Mouse (Mus musculus): ENCODE data around the gene Kif26b. TPM values are rescaled to one million over a fixed set of nuclear protein-coding genes. Genes with fewer than 3 reads are reported as not detected.

Kif26b gene
- total RNA-seq, 2 experiments from 2014 or later, result 21.2 to 22.7 TPM

DNA sequence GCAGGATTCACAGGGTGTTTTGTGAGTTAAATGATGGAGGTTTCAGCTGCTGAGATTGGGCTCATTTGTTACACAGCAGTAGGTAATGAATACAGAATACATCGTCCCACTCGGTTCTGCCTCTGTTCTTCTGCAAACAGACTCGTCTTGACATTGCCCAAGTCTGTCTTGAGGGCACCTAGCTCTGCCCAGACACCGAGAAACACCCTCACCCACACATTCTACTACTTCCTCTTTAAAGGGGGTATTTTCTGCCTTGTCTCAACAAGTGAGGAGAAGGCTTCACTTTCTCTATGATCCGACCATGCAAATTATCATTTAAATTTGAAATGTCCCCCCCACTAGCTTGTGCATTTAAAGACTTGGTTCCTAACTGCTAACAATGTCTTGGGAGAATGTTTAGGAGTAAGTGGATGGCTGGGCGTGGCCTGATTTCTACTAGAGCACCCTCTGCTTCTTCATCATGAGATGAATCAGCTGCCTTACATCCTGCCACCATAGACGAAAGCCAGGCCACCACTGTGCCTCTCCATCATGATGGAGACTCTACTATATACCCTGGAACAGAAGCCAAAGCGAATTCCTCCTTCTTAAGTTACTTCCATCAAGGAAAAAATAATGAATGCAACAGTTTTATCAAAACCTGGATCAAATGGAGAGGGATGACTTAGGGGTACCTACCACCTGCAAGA lies 395.7 kb downstream of the Kif26b start:
- no peak for DNase-seq

DNA sequence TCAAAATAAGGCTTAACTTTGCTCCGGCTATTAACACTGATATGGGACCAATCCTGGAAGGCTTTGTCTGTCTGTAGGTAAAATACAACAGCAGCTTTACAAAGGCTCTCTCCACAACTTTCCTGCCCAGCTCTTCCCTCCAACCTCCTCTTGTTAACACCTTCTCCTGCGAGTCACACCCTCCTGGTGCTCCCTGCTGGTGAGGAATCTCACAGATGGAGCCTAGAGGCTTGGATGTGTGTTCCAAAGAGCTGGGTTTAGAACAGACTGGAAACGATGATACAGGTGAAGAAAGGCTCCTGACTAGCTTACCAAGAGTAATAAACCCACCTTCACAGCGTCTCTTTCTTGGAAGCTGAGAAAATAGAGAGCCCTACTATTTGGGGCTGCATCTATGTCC lies 400.6 kb downstream of the Kif26b start:
- DNase-seq, result no peak

DNA sequence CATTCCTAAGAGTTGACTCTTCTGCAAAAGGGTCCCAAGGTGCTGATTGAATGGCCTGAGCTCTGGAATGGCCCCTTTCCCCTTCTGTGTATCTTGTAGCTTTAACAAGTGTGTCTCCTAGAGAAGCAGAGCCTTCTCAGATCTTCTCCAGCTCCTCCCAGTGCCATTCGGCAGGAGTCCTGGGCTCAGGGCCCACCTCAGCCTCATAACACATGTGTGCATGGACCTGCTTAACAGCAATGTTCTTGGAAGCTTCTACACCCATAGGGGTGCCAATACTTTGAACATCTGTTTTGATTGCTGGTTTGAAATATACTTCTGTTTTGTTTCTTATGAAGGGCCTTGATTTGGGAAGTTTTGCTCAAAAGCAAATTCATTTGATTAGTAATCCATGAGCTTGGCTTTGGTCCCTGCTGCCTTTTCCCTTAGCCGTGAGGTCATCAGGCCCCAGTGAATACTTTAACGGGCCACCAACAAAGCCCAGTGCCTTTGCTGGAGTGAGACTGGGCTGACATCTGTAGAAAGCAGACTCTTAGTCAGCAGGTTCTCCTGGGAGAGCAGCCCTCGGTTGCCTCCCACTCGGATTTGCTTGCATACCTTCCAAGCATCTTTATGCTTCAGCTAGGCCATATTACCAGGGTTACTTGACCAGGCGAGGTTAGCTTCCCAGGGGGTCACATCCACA lies 405.2 kb downstream of the Kif26b start:
- no peak for DNase-seq

DNA sequence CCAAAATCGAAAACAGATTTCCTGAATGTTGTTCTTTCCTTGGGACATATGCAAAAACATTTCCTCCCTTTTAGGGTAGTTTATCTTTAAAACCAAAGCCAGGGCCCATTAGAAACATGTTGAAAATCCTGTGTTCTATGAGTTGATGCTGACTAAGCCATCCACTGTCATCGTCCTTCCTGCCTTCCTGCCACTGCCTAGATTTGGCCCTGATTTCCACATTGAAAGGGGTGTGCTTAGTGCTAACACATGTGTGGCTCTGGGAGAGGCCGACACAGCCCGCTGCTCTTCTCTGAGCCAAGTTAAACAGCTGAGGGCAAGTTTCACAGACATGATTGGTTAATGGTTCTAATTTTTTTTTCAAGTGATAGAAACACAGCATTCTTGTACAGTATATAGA lies 407.5 kb downstream of the Kif26b start:
- no peak for DNase-seq

DNA sequence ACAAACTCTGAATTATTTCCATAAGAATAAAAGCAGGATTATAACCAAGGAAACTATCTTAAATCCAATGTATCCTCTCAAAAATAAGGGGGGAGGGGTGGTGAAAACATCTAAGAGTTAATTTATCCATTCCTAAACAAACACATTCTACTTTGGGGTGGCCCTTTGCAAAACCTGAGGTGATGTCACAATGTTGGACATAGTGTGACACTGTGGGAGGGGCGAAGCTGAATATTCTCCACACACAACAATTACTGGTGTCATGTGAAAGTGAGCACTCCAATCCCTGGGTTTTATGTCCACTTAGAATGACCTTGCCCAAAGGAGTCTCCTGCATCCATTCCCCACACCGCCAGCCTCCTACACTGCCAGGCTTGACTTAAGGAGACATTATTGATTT lies 408.1 kb downstream of the Kif26b start:
- DNase-seq, result no peak

DNA sequence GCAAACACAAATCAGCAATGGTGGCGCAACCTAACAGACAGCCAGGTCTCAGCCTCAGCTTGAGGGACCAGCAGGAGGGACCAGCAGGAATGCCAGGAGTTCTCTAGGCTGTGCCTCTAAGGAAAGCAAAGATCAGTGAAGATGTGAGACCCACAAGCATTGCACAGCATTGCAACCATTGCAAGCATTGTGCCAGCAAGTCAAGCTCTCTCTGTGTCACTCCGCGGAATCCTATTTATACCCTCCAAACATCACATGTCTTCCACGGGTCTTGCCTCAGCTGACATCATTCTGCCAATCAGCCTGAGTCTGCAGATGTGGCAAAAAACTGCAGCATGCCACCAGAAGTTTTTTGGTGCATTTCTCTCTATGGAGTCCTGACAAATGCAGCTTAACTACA lies 411.4 kb downstream of the Kif26b start:
- DNase-seq, result no peak

DNA sequence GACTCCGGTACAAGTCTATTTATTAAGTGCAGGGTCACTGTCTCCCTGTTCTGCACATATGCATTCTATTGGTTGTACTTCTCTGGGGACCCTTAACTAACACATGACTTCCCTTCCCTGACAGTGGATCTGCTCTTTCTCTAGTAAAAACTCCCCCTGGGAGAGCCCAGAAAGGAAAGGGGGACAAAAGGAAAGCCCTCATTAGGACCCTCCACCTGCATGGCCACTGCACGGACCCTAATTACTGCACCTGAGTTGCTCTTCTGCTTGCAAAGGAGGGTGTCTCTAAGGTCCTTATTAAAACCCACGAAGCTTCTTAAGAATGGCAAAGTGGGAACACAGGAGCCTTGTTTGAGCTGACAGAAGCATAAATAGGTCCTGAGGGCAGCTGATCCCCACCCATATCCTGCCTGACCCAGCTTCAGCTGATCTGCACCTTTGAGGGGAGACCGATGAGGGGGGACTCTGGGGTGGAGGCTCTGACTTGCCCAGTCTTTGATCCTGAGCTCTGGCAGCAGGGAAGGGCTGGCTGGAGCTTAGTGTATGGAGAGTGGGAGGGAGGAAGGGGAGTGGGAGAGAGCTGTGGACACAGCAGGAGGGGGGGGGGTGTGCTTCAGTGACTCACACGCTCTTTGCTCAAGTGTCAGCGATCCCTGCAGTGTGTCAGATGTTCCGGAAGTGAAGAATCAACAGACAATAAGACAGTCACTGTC lies 413.5 kb downstream of the Kif26b start:
- no peak for DNase-seq

DNA sequence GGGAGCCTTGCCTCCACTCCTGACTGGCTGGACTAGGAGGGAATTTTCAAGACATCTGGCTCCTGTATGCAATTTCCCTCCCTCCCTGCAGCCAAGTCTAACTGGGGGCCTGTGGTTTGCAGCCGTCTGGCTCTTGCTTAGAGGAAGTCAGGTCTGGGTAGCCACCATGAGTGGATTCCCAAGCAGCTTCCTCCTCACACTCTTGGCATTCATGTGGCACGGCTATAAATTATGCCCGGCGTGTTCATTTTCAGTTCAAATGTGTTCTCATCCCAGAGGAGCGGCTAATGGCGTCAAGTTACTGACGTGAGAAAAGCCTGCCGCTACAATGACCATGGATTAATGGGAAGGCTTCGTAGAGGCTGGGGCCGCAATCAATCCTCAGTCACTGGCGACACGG lies 424.0 kb downstream of the Kif26b start:
- no peak for DNase-seq

DNA sequence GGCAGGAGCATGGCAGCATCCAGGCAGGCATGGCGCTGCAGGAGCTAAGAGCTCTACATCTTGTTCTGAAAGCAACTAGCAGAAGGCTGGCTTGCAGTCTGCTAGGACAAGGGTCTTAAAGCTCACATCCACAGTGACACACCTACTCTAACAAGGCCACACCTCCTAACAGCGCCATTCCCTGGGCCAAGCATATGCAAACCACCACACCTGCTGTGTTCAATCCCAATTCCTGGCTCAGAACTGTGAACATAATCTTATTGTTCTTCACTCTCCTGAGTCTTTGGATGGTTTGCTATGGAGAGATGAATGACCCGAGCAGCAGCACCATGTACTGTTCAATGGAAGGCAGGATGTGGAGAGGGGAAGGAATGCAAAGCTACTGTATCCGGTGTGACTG lies 429.7 kb downstream of the Kif26b start:
- no peak for DNase-seq

DNA sequence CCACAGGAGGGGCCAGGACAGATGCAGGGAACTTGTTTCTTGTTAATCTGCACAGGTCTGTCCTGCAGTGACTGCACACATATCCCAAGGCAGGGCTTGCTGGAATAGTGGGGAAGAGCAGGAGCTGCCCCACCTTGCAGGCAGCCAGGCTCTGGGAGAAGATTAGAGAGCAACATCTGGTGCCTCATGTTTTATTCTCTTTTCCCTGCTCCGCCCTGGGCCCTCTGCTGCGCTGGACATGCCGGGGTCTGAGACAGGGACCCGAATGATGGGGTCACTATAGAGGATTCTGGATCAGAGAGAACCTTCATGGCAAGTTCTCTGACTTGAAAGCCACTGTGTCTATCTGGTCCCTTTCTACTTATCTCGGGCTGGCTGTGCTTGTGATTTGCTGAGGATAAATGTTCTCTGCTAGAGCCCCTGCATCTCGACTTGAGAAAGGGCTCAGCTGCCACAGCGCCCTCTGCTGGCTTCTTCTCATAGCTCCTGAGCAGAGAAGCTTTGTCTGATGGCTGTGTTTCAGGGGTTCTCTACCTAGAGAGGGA lies 431.2 kb downstream of the Kif26b start:
- DNase-seq, result peak; percentile 83

DNA sequence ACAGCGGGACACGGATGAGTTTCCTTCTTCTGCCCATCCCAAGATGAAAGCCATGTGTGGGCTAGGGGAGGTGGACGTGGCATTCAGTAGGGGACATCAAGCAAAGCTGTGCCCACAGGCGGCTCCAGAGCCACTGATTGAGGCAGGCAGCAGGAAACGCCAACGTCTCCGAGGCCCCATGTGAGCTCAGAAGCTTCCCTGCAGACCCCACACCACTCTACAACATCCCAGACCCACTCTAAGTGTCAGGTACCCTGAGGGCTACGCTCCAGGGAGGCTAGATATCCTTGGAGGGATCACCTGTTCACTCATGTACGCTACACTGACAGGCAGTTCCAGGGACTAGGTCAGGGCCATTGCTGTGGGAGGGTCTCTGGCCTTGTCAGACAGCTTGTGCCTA lies 432.7 kb downstream of the Kif26b start:
- no peak for DNase-seq

DNA sequence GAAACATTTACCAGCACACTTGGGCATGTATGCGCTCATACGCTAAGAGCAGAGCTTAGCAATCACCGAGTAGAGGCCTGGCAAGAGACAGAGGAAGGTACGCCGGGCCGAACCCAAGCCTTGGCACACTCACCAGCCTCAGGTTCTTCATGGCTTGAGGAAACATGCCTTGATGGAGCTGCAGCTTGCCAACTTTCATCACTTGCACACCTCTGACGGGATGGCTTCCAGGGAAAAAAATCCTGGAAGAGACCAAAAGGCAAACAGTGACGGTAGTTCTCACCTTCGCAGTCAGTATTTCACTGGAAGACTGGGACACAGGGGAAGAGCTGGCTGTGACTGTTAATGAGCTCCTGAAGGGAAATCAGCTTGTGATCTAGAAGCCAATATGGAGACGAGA lies 443.1 kb downstream of the Kif26b start:
- DNase-seq, result no peak

DNA sequence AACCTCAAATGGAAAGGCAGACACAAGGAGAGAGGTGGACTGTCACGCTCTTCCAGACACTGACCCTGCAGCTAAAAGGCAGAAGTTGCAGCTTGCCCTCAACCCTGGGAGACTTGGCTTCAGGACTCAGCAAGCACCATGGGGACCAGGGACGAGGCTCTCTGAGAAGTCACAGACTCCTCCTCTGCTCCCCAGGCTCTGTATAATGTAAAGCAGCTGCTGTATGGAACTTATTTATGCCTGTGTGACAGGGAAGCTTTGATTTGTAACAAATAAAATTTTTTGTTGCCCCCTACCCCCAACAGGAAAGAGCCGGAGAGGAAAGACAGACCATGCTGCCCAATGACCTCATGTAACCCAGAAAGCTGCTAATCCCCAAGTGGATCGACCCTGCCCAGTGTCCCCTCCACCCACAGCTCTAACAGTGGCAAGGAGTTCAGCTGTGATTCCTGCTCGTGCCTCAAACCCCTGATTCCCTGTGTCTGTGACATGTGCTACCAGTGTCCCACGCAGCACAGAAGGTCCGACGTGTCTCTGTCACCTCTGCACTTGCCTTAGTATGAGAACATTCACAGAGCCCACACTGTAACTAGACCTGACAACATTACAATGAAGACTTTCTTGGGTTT lies 449.8 kb downstream of the Kif26b start:
- no peak for DNase-seq

DNA sequence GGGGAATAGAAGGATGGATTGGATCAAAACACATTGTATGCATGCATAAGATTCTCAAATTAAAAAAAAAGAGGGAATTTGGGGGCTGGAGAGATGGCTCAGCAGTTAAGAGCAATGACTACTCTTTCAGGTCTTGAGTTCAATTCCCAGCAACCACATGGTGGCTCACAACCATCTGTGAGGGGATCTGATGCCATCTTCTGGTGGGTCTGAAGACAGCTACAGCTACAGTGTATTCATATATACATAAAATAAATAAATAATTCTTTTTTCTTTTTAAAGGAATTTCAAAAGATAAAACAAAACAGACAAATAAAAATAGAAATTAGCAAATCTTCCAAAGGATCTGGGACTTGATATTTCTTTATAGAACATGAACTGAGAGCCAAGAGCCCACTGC lies 451.3 kb downstream of the Kif26b start:
- no peak for DNase-seq

DNA sequence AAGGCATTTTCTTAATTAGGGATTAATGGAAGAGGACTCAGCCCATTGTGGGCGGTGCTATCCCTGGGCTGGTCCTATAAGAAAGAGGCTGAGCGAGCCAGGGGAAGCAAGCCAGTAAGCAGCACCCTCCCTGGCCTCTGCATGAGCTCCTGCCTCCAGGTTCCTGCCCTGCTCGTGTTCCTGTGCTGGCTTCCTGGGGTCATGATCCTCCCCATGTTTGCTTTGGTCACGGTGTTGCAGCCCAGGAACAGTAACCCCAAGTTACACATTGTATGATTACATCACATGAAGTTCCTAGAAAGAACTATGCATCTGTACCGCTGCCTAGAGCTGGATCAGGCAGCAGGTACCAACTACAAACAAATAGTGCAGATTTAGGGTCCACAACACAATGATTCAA lies 452.7 kb downstream of the Kif26b start:
- DNase-seq, result no peak

DNA sequence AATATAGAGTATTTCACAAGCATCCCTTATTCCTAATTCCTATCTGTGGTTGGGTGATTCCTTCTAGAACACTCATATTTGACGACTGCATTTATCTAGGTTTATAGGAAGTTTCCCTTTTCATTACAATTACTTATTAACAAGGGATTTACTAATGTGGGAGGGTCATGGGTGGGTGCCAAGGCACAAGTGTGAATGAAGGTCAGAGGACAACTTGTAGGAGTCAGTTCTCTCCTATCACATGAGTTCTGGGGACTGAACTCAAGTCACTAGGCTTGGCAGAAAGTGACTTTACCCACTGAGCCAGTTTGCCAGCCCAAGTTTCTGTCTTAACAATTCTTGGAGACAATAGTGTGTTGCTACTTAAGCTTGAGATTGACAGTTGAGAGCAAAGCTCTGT lies 459.3 kb downstream of the Kif26b start:
- DNase-seq, result no peak

Other genes starting within 250 kb of the Kif26b start
- 100 to 1,000 TPM; 146 to 147 TPM for gene Cox20, start 210.0 kb upstream of the Kif26b start, total RNA-seq (2021)
- gene Hnrnpu, start 191.3 kb upstream of the Kif26b start, total RNA-seq (2021), result 100 to 1,000 TPM; 343 to 362 TPM
- gene Efcab2, start 123.0 kb upstream of the Kif26b start, total RNA-seq (2021), result 10 to 100 TPM; 19.8 to 20.5 TPM